Mouse (Mus musculus): ENCODE measurements around the gene Cdcp2.

The Cdcp2 gene

GRCm38 (mm10) chr4:107096841-107097373 is at the start of gene Cdcp2:
Gene Cdcp2, plus strand, starts transcription at chr4:107096891.
- DNase-seq = no peak

- DNase-seq = no peak
Observed at GRCm38 (mm10) chr4:107047806-107048205, 48.9 kb upstream of the Cdcp2 start.

- DNase-seq = no peak
Observed at GRCm38 (mm10) chr4:107048568-107049162, 48.0 kb upstream of the Cdcp2 start.

GRCm38 (mm10) chr4:107051889-107052288 is 44.8 kb upstream of the Cdcp2 start:
- no peak for DNase-seq

GRCm38 (mm10) chr4:107052962-107053553 is 43.6 kb upstream of the Cdcp2 start:
- DNase-seq = no peak

GRCm38 (mm10) chr4:107056088-107056487 is 40.6 kb upstream of the Cdcp2 start:
- DNase-seq = no peak

GRCm38 (mm10) chr4:107058346-107058745 is 38.3 kb upstream of the Cdcp2 start:
- no peak for DNase-seq

GRCm38 (mm10) chr4:107058781-107059180 is 37.9 kb upstream of the Cdcp2 start:
- no peak for DNase-seq

- no peak for DNase-seq
Observed at GRCm38 (mm10) chr4:107061560-107061959, 35.1 kb upstream of the Cdcp2 start.

GRCm38 (mm10) chr4:107063214-107063613 is 33.5 kb upstream of the Cdcp2 start:
- DNase-seq = no peak

- no peak for DNase-seq
Observed at GRCm38 (mm10) chr4:107064394-107065098, 32.1 kb upstream of the Cdcp2 start.

GRCm38 (mm10) chr4:107066252-107067124 is 30.2 kb upstream of the Cdcp2 start, which contains the start of the genes Mrpl37 and Cyb5rl:
Gene Mrpl37, minus strand, starts transcription at chr4:107066868.
Gene Cyb5rl, plus strand, starts transcription at chr4:107066988.
- DNase-seq = peak; percentile 90 to 94

GRCm38 (mm10) chr4:107067151-107067840 is 29.4 kb upstream of the Cdcp2 start:
- DNase-seq = peak in 1 of 2 experiments; percentile 22

GRCm38 (mm10) chr4:107072343-107072742 is 24.3 kb upstream of the Cdcp2 start:
- DNase-seq = no peak

- DNase-seq = no peak
Observed at GRCm38 (mm10) chr4:107075456-107075855, 21.2 kb upstream of the Cdcp2 start.

GRCm38 (mm10) chr4:107078894-107079293 is 17.8 kb upstream of the Cdcp2 start:
- no peak for DNase-seq

GRCm38 (mm10) chr4:107079716-107080115 is 17.0 kb upstream of the Cdcp2 start:
- DNase-seq = no peak

- no peak for DNase-seq
Observed at GRCm38 (mm10) chr4:107082185-107082584, 14.5 kb upstream of the Cdcp2 start.

- DNase-seq = no peak
Observed at GRCm38 (mm10) chr4:107083126-107083525, 13.6 kb upstream of the Cdcp2 start.

- no peak for DNase-seq
Observed at GRCm38 (mm10) chr4:107084343-107084742, 12.3 kb upstream of the Cdcp2 start.

GRCm38 (mm10) chr4:107084858-107085257 is 11.8 kb upstream of the Cdcp2 start:
- DNase-seq = no peak

GRCm38 (mm10) chr4:107091696-107092095 is 5.0 kb upstream of the Cdcp2 start:
- no peak for DNase-seq

Measured in thymus, adult 18-20 months (tissue).